Mouse (Mus musculus): Measurements from ENCODE around the gene Sypl. TPM values are rescaled to one million over a fixed set of nuclear protein-coding genes. Genes with fewer than 3 reads are reported as not detected.
A peak's percentile ranks its signal among the peaks of the same experiment; 100 is the strongest.

Sypl gene
- polyA plus RNA-seq (2015; fragmentation: Nextera tagmentation; extraction: Ambion mirVana) = 39.5 and 42.6 TPM in 2 replicates

- peak; percentile 98 for ATAC-seq (ENCODE audit: low FRiP score, low read depth)
- no peaks in the 10 kb centered on the region for H3K27me3 ChIP-seq
- peak within 1 kb of the TSS; percentile 67 for H3K9ac ChIP-seq
- H3K4me3 ChIP-seq = peak within 1 kb of the TSS; percentile 57
- peaks cover 25% of the 10 kb centered on the region for H3K4me1 ChIP-seq (replicated peaks)
- peak within 1 kb of the TSS; percentile 78 for H3K4me2 ChIP-seq
- WGBS = under 1% methylated on average over 37 of the region's 52 CpGs
- H3K9me3 ChIP-seq = no peaks in the 10 kb centered on the region
- H3K36me3 ChIP-seq = no peaks in the 10 kb centered on the region
- peak within 1 kb of the TSS; percentile 93 for H3K27ac ChIP-seq (replicated peaks)
These were observed at the start of gene Sypl for GRCm38 (mm10) chr12:32953596-32954215. Sypl (plus strand) TSS chr12:32953891.

- no peak overlapping the region for H3K27ac ChIP-seq (replicated peaks)
- peak overlapping the region; percentile 54; the same call in 1 of the 2 replicates for H3K4me2 ChIP-seq
- no peaks in the 10 kb centered on the region for H3K36me3 ChIP-seq
- no peak overlapping the region for H3K9ac ChIP-seq
- H3K4me3 ChIP-seq = no peak overlapping the region
- no peaks in the 10 kb centered on the region for H3K9me3 ChIP-seq
- 0 out of 2 replicates have a peak, but pooled peaks cover 4% of the 10 kb centered on the region for H3K27me3 ChIP-seq
- WGBS = 60% methylated on average over 10 of the region's 10 CpGs
- H3K4me1 ChIP-seq (replicated peaks) = peaks cover 7% of the 10 kb centered on the region
- peak; percentile 44 for ATAC-seq (ENCODE audit: low FRiP score, low read depth)
These were observed 44.0 kb upstream of the Sypl start for GRCm38 (mm10) chr12:32909686-32910085.

- Histone ChIP-seq H3K4me1 (replicated peaks) (peaks cover 7% of the 10 kb centered on the region), H3K36me3 (no peaks in the 10 kb centered on the region), H3K27ac (replicated peaks) (peak overlapping the region; percentile 12; the same call in 1 of the 2 replicates), H3K4me3 (peak overlapping the region; percentile 7), H3K27me3 (0 out of 2 replicates have a peak, but pooled peaks cover 4% of the 10 kb centered on the region), H3K9me3 (no peaks in the 10 kb centered on the region), H3K4me2 (peak overlapping the region; percentile 54), H3K9ac (peak overlapping the region; percentile 22)
- 9% methylated on average over 11 of the region's 11 CpGs for WGBS
- peak; percentile 78 for ATAC-seq (ENCODE audit: low FRiP score, low read depth)
These were observed 43.6 kb upstream of the Sypl start for GRCm38 (mm10) chr12:32910092-32910491.

GRCm38 (mm10) chr12:32910560-32911194 lies 43.0 kb upstream of the Sypl start:
- Histone ChIP-seq H3K9me3 (no peaks in the 10 kb centered on the region), H3K27ac (replicated peaks) (peak overlapping the region; percentile 12; the same call in 1 of the 2 replicates), H3K36me3 (no peaks in the 10 kb centered on the region), H3K4me1 (replicated peaks) (peaks cover 7% of the 10 kb centered on the region), H3K27me3 (0 out of 2 replicates have a peak, but pooled peaks cover 4% of the 10 kb centered on the region), H3K9ac (peak overlapping the region; percentile 22), H3K4me2 (peak overlapping the region; percentile 54), H3K4me3 (peak overlapping the region; percentile 7)
- WGBS = 27% methylated on average over 15 of the region's 15 CpGs
- 0 out of 2 replicates have a peak, but pooled peaks have one; percentile 62 for ATAC-seq (ENCODE audit: low FRiP score, low read depth)

GRCm38 (mm10) chr12:32911569-32911968 lies 42.1 kb upstream of the Sypl start:
- no peak overlapping the region for H3K9ac ChIP-seq
- no peak overlapping the region for H3K4me3 ChIP-seq
- no peak overlapping the region for H3K4me2 ChIP-seq
- no peak overlapping the region for H3K27ac ChIP-seq (replicated peaks)
- 0 out of 2 replicates have a peak, but pooled peaks cover 4% of the 10 kb centered on the region for H3K27me3 ChIP-seq
- no peaks in the 10 kb centered on the region for H3K36me3 ChIP-seq
- no peaks in the 10 kb centered on the region for H3K9me3 ChIP-seq
- H3K4me1 ChIP-seq (replicated peaks) = peaks cover 7% of the 10 kb centered on the region
- 56% methylated on average over 4 of the region's 4 CpGs for WGBS
- ATAC-seq (ENCODE audit: low FRiP score, low read depth) = no peak

GRCm38 (mm10) chr12:32912772-32913171 lies 40.9 kb upstream of the Sypl start:
- no peak for ATAC-seq (ENCODE audit: low FRiP score, low read depth)
- Histone ChIP-seq H3K36me3 (no peaks in the 10 kb centered on the region), H3K4me3 (no peak overlapping the region), H3K27ac (replicated peaks) (no peak overlapping the region), H3K9ac (no peak overlapping the region), H3K27me3 (0 out of 2 replicates have a peak, but pooled peaks cover 4% of the 10 kb centered on the region), H3K4me2 (no peak overlapping the region), H3K9me3 (no peaks in the 10 kb centered on the region), H3K4me1 (replicated peaks) (peaks cover 7% of the 10 kb centered on the region)
- whole genome bisulfite sequencing = 85% methylated on average over 5 of the region's 5 CpGs

- Histone ChIP-seq H3K9me3 (no peaks in the 10 kb centered on the region), H3K27ac (replicated peaks) (no peak overlapping the region), H3K4me1 (replicated peaks) (no peaks in the 10 kb centered on the region), H3K9ac (no peak overlapping the region), H3K36me3 (no peaks in the 10 kb centered on the region), H3K4me2 (no peak overlapping the region), H3K27me3 (no peaks in the 10 kb centered on the region), H3K4me3 (no peak overlapping the region)
- 83% methylated on average over 7 of the region's 7 CpGs for WGBS
- ATAC-seq (ENCODE audit: low FRiP score, low read depth) = no peak
These were observed 35.0 kb upstream of the Sypl start for GRCm38 (mm10) chr12:32918683-32919082.

- H3K4me2 ChIP-seq = no peak overlapping the region
- 50% methylated on average over 3 of the region's 3 CpGs for WGBS
- H3K9me3 ChIP-seq = no peaks in the 10 kb centered on the region
- H3K4me3 ChIP-seq = no peak overlapping the region
- no peak for ATAC-seq (ENCODE audit: low FRiP score, low read depth)
- H3K27me3 ChIP-seq = no peaks in the 10 kb centered on the region
- no peak overlapping the region for H3K27ac ChIP-seq (replicated peaks)
- no peaks in the 10 kb centered on the region for H3K4me1 ChIP-seq (replicated peaks)
- H3K36me3 ChIP-seq = no peaks in the 10 kb centered on the region
- H3K9ac ChIP-seq = no peak overlapping the region
These were observed 34.6 kb upstream of the Sypl start for GRCm38 (mm10) chr12:32919091-32919490.

- H3K27me3 ChIP-seq = no peaks in the 10 kb centered on the region
- no peak overlapping the region for H3K27ac ChIP-seq (replicated peaks)
- no peaks in the 10 kb centered on the region for H3K4me1 ChIP-seq (replicated peaks)
- 91% methylated on average over 5 of the region's 5 CpGs for WGBS
- no peaks in the 10 kb centered on the region for H3K9me3 ChIP-seq
- no peak for ATAC-seq (ENCODE audit: low FRiP score, low read depth)
- no peak overlapping the region for H3K4me2 ChIP-seq
- H3K4me3 ChIP-seq = no peak overlapping the region
- H3K9ac ChIP-seq = no peak overlapping the region
- no peaks in the 10 kb centered on the region for H3K36me3 ChIP-seq
These were observed 34.2 kb upstream of the Sypl start for GRCm38 (mm10) chr12:32919527-32919926.

- 70% methylated on average over 8 of the region's 8 CpGs for WGBS
These were observed 33.4 kb upstream of the Sypl start for GRCm38 (mm10) chr12:32920185-32920788.

GRCm38 (mm10) chr12:32921071-32921470 lies 32.6 kb upstream of the Sypl start:
- Histone ChIP-seq H3K4me2 (no peak overlapping the region), H3K27ac (replicated peaks) (no peak overlapping the region), H3K4me3 (no peak overlapping the region), H3K36me3 (no peaks in the 10 kb centered on the region), H3K27me3 (no peaks in the 10 kb centered on the region), H3K9me3 (no peaks in the 10 kb centered on the region), H3K4me1 (replicated peaks) (peaks cover 3% of the 10 kb centered on the region), H3K9ac (no peak overlapping the region)
- WGBS = 94% methylated on average over 4 of the region's 4 CpGs
- no peak for ATAC-seq (ENCODE audit: low FRiP score, low read depth)

More at GRCm38 (mm10) chr12:32920185-32920788, 33.4 kb upstream of the Sypl start:
- Histone ChIP-seq H3K27ac (replicated peaks) (no peak overlapping the region), H3K4me3 (no peak overlapping the region), H3K9ac (no peak overlapping the region), H3K36me3 (no peaks in the 10 kb centered on the region), H3K4me2 (no peak overlapping the region), H3K4me1 (replicated peaks) (no peaks in the 10 kb centered on the region), H3K27me3 (no peaks in the 10 kb centered on the region), H3K9me3 (no peaks in the 10 kb centered on the region)
- no peak for ATAC-seq (ENCODE audit: low FRiP score, low read depth)

GRCm38 (mm10) chr12:32921532-32922131 lies 32.1 kb upstream of the Sypl start:
- Histone ChIP-seq H3K9me3 (no peaks in the 10 kb centered on the region), H3K27ac (replicated peaks) (no peak overlapping the region), H3K4me2 (no peak overlapping the region), H3K4me3 (no peak overlapping the region), H3K27me3 (no peaks in the 10 kb centered on the region), H3K9ac (no peak overlapping the region), H3K36me3 (no peaks in the 10 kb centered on the region), H3K4me1 (replicated peaks) (peaks cover 9% of the 10 kb centered on the region)
- ATAC-seq (ENCODE audit: low FRiP score, low read depth) = no peak
- WGBS = 96% methylated on average over 7 of the region's 7 CpGs

Measured in hindbrain, embryonic 15.5 days (tissue).